Mouse (Mus musculus) E14TG2a.4 (cell line): ENCODE data around the gene Gm20388.
A peak's percentile ranks its signal among the peaks of the same experiment; 100 is the strongest.

Source experiments
- H3K27me3 ChIP-seq: 2 replicates; pipeline ENCODE4 v1.6.1; 2014; ENCODE audit warnings: low read length, control low read depth; ENCODE audit not compliant: insufficient read depth
- H3K36me3 ChIP-seq: 2 replicates; pipeline ENCODE4 v1.6.1; 2014; ENCODE audit warnings: low read length, control low read depth; ENCODE audit not compliant: insufficient read depth
- H3K4me1 ChIP-seq: replicated peaks from 2 replicates; pipeline ENCODE4 v1.6.1; 2014; ENCODE audit warnings: low read depth, low read length, control low read depth
- H3K4me3 ChIP-seq: replicated peaks from 2 replicates; pipeline ENCODE4 v1.5.1; 2014; ENCODE audit warnings: mild to moderate bottlenecking, low read length
- H3K9me3 ChIP-seq: 2 replicates; pipeline ENCODE4 v1.6.1; 2014; ENCODE audit warnings: low read length, control low read depth
- CTCF ChIP-seq: conservative IDR thresholded peaks from 2 replicates; pipeline ENCODE4 v1.5.1; 2014; ENCODE audit warnings: low read length
- NANOG ChIP-seq: IDR thresholded peaks from 2 replicates; pipeline ENCODE4 v1.6.1; 2014; ENCODE audit warnings: borderline replicate concordance, low read length, mixed read lengths
- POU5F1 ChIP-seq: IDR thresholded peaks from 2 replicates; pipeline ENCODE4 v1.6.1; 2014; ENCODE audit warnings: low read length, borderline replicate concordance

The Gm20388 gene

DNA sequence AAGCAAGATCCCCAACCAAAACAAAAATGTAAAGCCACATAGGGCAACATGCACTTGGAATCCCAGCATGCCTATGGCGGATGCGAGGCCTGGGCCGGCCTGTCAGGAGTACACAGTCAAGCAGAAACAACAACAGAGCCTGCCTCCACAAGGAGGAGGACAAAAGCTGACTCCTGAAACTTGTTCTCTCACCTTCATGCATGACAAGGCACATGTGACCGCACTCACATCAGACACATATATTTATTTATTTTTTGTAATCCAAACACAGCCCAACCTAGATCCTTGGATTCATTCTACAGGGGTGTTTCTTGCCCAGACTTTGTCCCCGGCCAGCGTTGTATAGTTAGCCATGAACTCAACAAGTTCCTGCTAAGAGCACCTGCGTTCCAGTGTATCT, 3137.2 kb downstream of the Gm20388 start:
- peaks cover 20% of the 10 kb centered on the region for H3K36me3 ChIP-seq
- no peak for TF ChIP-seq NANOG
- no peak for TF ChIP-seq POU5F1
- TF ChIP-seq CTCF, result no peak
- H3K4me1 ChIP-seq, result peaks cover 41% of the 10 kb centered on the region
- H3K4me3 ChIP-seq, result no peak overlapping the region
- no peaks in the 10 kb centered on the region for H3K9me3 ChIP-seq
- no peaks in the 10 kb centered on the region for H3K27me3 ChIP-seq

DNA sequence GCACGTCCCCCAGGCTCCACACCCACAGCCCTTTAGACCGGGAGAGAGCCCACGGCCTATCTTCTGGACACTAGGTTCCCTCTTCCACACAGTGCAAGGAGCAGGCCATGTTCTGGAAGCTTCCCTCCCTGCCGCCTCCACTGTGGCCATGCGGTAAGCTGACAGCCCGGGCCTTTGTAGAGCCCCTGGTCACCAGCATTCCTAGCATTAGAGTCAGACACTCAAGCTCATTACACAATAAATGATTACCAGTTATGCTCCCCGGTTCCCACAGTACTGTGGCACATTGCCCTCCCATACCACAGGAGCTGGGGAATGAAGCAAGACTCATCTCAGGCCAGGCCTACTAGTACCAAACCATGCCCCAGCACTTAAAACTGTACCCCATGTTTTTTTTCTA, 3137.8 kb downstream of the Gm20388 start:
- peaks cover 18% of the 10 kb centered on the region for H3K36me3 ChIP-seq
- no peak overlapping the region for H3K4me3 ChIP-seq

DNA sequence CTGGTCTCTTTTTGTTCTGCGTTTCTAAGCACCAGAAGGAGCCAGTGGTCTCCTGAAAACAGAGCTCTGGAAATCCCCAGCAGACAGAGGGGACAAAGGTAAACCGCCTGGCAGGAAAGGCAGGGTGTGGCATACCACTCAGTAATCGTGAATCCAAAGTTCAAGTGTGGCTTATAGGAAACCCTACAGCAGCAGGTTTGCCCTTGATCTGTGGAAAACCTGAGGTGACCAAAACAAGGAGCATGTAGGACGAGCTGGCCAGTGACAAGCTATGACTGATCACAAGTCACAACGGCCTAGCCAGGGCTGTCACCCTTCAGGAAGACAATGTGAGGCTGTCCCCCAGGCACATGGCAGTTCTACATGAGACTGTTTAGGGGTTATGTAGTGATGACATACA, 3140.8 kb downstream of the Gm20388 start:
- Histone ChIP-seq H3K4me1 (peaks cover 22% of the 10 kb centered on the region), H3K4me3 (no peak overlapping the region), H3K9me3 (no peaks in the 10 kb centered on the region), H3K27me3 (no peaks in the 10 kb centered on the region), H3K36me3 (no peaks in the 10 kb centered on the region)
- no peak for TF ChIP-seq NANOG
- no peak for TF ChIP-seq POU5F1
- no peak for TF ChIP-seq CTCF

More for the DNA sequence above, 3137.8 kb downstream of the Gm20388 start:
- Histone ChIP-seq H3K9me3 (no peaks in the 10 kb centered on the region), H3K4me1 (peaks cover 41% of the 10 kb centered on the region), H3K27me3 (no peaks in the 10 kb centered on the region)
- TF ChIP-seq CTCF (no peak), POU5F1 (no peak), NANOG (no peak)

DNA sequence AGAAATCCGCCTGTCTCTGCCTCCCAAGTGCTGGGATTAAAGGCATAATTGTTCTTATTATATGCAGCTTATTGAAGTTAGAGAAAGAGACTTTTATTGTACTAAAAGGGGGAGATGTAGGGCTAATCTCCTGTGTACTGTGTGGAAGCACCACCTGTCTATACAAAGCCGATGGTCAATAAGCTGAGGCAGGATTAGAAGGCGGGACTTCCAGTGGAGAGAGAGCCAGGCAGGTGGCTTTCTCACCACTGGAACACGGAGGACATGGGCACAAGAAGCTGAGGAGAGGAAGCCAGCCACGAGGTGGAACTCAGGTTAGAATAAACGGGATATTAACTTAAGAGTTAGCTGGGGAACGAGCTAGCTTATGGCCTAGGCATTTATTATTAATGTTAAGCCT, 3152.1 kb downstream of the Gm20388 start, which contains the start of gene Spg7:
TSS of gene Spg7 (plus strand) at position 222 of the 400 bp plus-strand sequence.
- Histone ChIP-seq H3K4me1 (peaks cover 26% of the 10 kb centered on the region), H3K36me3 (peaks cover 15% of the 10 kb centered on the region), H3K9me3 (no peaks in the 10 kb centered on the region), H3K27me3 (no peaks in the 10 kb centered on the region), H3K4me3 (no peak within 1 kb of the TSS)
- TF ChIP-seq NANOG, result no peak
- no peak for TF ChIP-seq POU5F1
- no peak for TF ChIP-seq CTCF

DNA sequence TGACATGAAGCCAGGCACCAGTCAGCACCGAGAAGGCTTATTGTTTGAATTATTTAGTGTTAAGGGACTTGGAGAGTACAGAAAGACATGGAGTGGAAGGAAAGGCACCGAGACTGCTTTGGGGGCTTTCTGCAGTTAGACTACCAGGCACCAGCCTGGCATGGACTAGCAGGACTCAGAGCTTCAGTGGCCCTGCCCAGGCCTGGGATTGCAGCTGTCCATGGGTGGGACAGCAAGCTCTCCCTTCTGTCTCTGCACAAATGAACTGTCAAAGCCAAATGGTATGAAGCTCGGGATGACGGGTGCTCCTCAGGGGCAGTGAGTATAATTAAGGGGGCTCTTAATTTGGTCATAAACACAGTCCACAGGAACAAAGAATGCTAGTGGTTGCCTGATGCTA, 3153.4 kb downstream of the Gm20388 start:
- TF ChIP-seq CTCF (no peak), NANOG (no peak), POU5F1 (no peak)
- Histone ChIP-seq H3K4me1 (peaks cover 40% of the 10 kb centered on the region), H3K4me3 (peak overlapping the region; percentile 99), H3K36me3 (peaks cover 27% of the 10 kb centered on the region), H3K9me3 (no peaks in the 10 kb centered on the region), H3K27me3 (no peaks in the 10 kb centered on the region)

DNA sequence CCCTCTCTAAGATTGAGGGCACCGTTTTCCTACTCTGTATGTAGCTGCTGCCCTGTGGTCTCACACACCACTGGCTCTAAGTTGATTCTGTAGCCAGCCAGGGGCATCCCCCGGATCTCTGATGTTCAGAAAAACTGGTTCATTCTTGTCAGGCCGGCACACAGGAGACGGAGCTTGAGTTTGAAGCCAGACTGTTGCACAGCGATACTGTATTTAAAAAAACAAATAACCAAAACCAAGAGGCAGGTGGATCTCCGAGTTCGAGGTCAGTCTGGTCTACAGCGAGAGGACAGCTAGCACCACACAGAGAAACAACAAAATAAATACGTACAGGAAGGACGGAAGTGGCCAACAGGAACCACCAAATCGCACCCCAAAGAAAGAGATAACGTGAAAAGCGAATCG, 3154.2 kb downstream of the Gm20388 start:
- H3K36me3 ChIP-seq, result peaks cover 31% of the 10 kb centered on the region
- H3K27me3 ChIP-seq, result no peaks in the 10 kb centered on the region
- no peaks in the 10 kb centered on the region for H3K9me3 ChIP-seq
- H3K4me3 ChIP-seq, result peak overlapping the region; percentile 99
- TF ChIP-seq NANOG (no peak), POU5F1 (no peak), CTCF (no peak)
- peaks cover 40% of the 10 kb centered on the region for H3K4me1 ChIP-seq

DNA sequence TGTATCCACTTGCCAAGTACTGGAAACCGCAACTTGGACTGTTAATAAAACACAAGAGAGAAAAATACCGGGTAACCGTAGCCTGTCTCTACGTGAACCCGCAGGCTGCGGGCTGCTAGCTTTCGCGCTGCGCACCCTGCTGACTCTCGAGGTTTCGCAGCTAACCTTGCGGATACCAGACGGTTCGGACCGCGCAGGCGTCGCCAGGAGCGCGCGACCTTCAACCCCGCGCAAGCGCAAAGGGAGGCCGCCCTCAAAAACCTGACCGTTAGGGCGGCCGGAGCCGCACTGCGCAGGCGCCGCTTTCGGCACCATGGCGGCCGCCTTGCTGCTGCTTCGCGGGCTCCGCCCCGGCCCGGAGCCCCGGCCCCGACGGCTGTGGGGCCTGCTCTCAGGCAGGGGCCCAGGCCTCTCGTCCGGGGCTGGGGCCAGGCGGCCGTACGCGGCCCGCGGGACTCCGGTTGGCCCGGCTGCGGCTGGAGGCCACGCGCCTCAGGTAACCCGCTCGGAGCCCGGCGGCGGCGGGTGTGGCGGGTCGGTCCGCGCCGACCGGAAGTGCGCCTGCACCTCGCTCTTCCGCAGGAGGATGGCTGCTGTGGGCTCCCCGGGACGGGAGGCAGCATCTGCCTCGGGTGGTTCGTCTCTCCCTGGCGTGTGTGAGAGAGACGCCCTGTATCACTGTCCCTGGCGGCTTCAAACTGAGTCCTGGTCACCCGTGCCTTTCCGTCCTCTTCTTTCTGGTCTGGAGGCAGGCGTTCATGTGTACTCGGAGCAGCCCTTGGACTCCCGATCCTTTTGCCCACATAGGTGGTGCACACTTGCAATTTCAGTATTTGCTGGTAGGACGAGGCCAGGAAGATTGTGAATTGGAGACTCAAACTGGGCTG, 3154.8 kb downstream of the Gm20388 start:
- peaks cover 34% of the 10 kb centered on the region for H3K36me3 ChIP-seq
- TF ChIP-seq CTCF (no peak), NANOG (no peak)
- H3K9me3 ChIP-seq, result no peaks in the 10 kb centered on the region
- peaks cover 40% of the 10 kb centered on the region for H3K4me1 ChIP-seq
- H3K27me3 ChIP-seq, result no peaks in the 10 kb centered on the region
- H3K4me3 ChIP-seq, result peak overlapping the region; percentile 99

DNA sequence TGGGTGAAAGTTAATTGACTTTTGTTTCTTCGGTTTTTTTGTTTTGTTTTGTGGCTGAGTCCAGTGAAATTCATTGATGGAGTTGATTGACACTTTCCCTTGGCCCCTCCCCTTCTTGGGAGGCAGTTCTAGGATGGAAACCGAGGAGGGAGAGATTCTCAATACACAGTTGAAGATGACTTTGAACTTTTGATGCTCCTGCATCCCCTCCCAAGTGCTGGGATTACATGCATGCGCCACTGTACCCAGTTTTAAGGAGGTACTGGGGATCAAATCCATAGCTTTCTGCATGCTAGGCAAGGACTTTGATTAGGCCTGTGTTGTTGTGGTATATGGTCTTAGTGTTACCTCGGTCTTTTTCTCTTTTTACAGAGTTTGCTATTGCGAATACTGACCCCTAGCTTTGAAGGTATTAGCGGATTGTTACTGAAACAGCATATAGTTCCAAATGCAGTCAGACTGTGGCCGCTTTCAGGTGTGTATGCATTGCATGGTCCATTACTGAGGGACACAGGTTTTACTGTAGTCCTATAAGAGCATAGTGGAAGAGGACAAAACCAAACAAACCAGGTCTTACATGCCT, 3155.6 kb downstream of the Gm20388 start:
- Histone ChIP-seq H3K4me3 (peak overlapping the region; percentile 99), H3K4me1 (peaks cover 40% of the 10 kb centered on the region), H3K27me3 (no peaks in the 10 kb centered on the region), H3K36me3 (peaks cover 38% of the 10 kb centered on the region), H3K9me3 (no peaks in the 10 kb centered on the region)
- TF ChIP-seq CTCF, result no peak
- no peak for TF ChIP-seq POU5F1
- no peak for TF ChIP-seq NANOG

DNA sequence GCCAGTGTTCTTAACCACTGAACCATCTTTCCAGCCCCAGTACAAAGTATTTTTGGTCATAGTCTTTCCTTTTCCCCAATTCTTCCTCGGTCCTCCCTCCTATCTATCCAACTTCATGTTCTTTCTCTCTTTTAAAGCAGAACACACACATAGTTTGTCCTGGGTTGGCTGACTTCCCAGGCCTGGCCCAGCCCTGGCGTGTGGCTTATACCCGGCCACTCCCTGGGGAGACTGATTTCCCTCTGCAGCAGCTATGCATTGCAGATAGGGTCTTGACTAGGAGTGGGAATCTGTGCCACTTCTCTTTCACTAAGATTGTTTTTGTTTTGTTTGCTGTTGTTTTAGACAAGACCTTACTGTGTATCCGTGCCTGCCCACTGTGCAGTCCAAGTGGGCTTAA, 3160.5 kb downstream of the Gm20388 start:
- Histone ChIP-seq H3K36me3 (peaks cover 86% of the 10 kb centered on the region), H3K9me3 (no peaks in the 10 kb centered on the region), H3K27me3 (no peaks in the 10 kb centered on the region), H3K4me1 (peaks cover 47% of the 10 kb centered on the region), H3K4me3 (no peak overlapping the region)
- TF ChIP-seq POU5F1 (no peak), CTCF (no peak), NANOG (no peak)
